Mouse (Mus musculus): ENCODE measurements around the gene I830077J02Rik.

Gene I830077J02Rik

GRCm38 (mm10) chr3:105892572-105893495 lies 39.6 kb downstream of the I830077J02Rik start:
- DNase-seq = no peak

- DNase-seq = peak; percentile 36 to 54
These were observed 40.5 kb downstream of the I830077J02Rik start for GRCm38 (mm10) chr3:105891760-105892571.

GRCm38 (mm10) chr3:105891141-105891540 lies 41.3 kb downstream of the I830077J02Rik start:
- DNase-seq = no peak

- DNase-seq = no peak
These were observed 42.2 kb downstream of the I830077J02Rik start for GRCm38 (mm10) chr3:105890220-105890619.

- DNase-seq = no peak
These were observed 43.5 kb downstream of the I830077J02Rik start for GRCm38 (mm10) chr3:105888961-105889360.

- DNase-seq = no peak
These were observed 49.4 kb downstream of the I830077J02Rik start for GRCm38 (mm10) chr3:105883111-105883510.

GRCm38 (mm10) chr3:105882105-105882504 lies 50.4 kb downstream of the I830077J02Rik start:
- no peak for DNase-seq

- no peak for DNase-seq
These were observed 52.0 kb downstream of the I830077J02Rik start for GRCm38 (mm10) chr3:105880419-105880818.

- no peak for DNase-seq
These were observed 53.7 kb downstream of the I830077J02Rik start for GRCm38 (mm10) chr3:105878751-105879150.

GRCm38 (mm10) chr3:105877919-105878318 lies 54.5 kb downstream of the I830077J02Rik start:
- DNase-seq = no peak

GRCm38 (mm10) chr3:105877252-105877803 lies 55.1 kb downstream of the I830077J02Rik start:
- no peak for DNase-seq

- DNase-seq = peak; percentile 63 to 72
These were observed 56.4 kb downstream of the I830077J02Rik start for GRCm38 (mm10) chr3:105876022-105876421.
